Mouse (Mus musculus) kidney, embryonic 16.5 days (tissue): ENCODE results near the gene Erbb3. TPM values are rescaled to one million over a fixed set of nuclear protein-coding genes. Genes with fewer than 3 reads are reported as not detected.

ENCODE experiments used
- ATAC-seq: fragments of 200-750 bp; cut with Nextera tagmentation; 2 replicates; pipeline ENCODE4 v1.8.0; 2017; ENCODE audit warnings: moderate TSS enrichment; ENCODE audit not compliant: low FRiP score, low TSS enrichment
- H3K27ac ChIP-seq: fragments of 300-500 bp; sonication (generic); 2 replicates; pipeline ENCODE4 v1.5.1; 2014; ENCODE audit warnings: low read length
- H3K27me3 ChIP-seq: fragments of 300-500 bp; sonication (generic); 2 replicates; pipeline ENCODE4 v1.6.1; 2014; ENCODE audit warnings: low read length, control low read depth, mixed read lengths; ENCODE audit not compliant: insufficient read depth
- H3K36me3 ChIP-seq: fragments of 300-500 bp; sonication (generic); 2 replicates; pipeline ENCODE4 v1.6.1; 2014; ENCODE audit warnings: low read length, control low read depth, mixed read lengths; ENCODE audit not compliant: insufficient read depth
- H3K4me1 ChIP-seq: fragments of 300-500 bp; sonication (generic); 2 replicates; pipeline ENCODE4 v1.6.1; 2014; ENCODE audit warnings: low read length, control low read depth, mixed read lengths; ENCODE audit not compliant: insufficient read depth
- H3K4me2 ChIP-seq: fragments of 300-500 bp; sonication (generic); replicated peaks from 2 replicates; pipeline ENCODE4 v1.6.1; 2014; ENCODE audit warnings: low read depth, low read length
- H3K4me3 ChIP-seq: fragments of 300-500 bp; sonication (generic); 2 replicates; pipeline ENCODE4 v1.5.1; 2014; ENCODE audit warnings: mild to moderate bottlenecking, low read length
- H3K9ac ChIP-seq: fragments of 300-500 bp; sonication (generic); replicated peaks from 2 replicates; pipeline ENCODE4 v1.6.1; 2014; ENCODE audit warnings: low read length
- H3K9me3 ChIP-seq: fragments of 300-500 bp; sonication (generic); 2 replicates; pipeline ENCODE4 v1.6.1; 2016; ENCODE audit warnings: low read length, control low read depth
- WGBS: fragments of 180-500 bp; shearing (Covaris S2); extraction: QIAGEN DNeasy Blood & Tissue Kit; methylation state at CpG from one replicate; pipeline ENCODE4 v1.1.7; 2014; 5-methylcytosine and 5-hydroxymethylcytosine counted together
- polyA plus RNA-seq: library from polyadenylated mRNA; unstranded; fragments of >200 nt; fragmentation: Nextera tagmentation; extraction: Ambion mirVana; gene quantifications from 2 replicates; pipeline ENCODE4 v1.2.1, GENCODE M21; 2015

Erbb3 gene
- polyA plus RNA-seq, 1 experiment from 2014 or later = 11.5 TPM

- no peak overlapping the region for H3K27ac ChIP-seq
- 20% methylated on average over 6 of the region's 6 CpGs for WGBS
- H3K27me3 ChIP-seq = no peaks in the 10 kb centered on the region
- ATAC-seq = peak; percentile 31; the same call in 1 of the 2 replicates
- H3K4me3 ChIP-seq = no peak overlapping the region
- H3K9ac ChIP-seq = no peak overlapping the region
- H3K9me3 ChIP-seq = no peaks in the 10 kb centered on the region
- peaks cover 3% of the 10 kb centered on the region; the same call in 1 of the 2 replicates for H3K4me1 ChIP-seq
- peak overlapping the region; percentile 28; the same call in 1 of the 2 replicates for H3K4me2 ChIP-seq
- no peaks in the 10 kb centered on the region for H3K36me3 ChIP-seq
Measured at GRCm38 (mm10) chr10:128613154-128613440, 23.6 kb upstream of the Erbb3 start.

GRCm38 (mm10) chr10:128612433-128613153, 23.1 kb upstream of the Erbb3 start:
- 14% methylated on average over 16 of the region's 16 CpGs for WGBS

DNA sequence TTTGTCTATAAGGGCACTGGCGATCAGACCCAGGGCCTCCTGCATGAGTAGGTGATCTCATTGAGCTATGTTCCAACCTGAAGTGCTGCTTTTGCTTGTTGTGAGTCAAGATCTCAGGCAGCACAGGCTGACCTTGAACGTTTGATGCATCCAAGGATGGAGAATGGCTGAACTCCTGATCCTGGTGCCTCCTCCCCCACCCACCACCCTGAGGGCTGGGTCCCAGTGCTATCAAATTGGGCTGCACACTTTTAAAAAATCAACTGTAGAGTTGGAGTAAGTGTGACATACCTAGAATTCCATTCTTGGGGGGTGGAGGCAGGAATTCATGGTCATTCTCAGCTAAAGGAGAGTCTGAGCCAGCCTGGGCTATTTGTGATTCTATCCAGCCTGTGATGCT, 17.0 kb upstream of the Erbb3 start:
- Histone ChIP-seq H3K4me3 (no peak overlapping the region), H3K27ac (no peak overlapping the region), H3K9ac (no peak overlapping the region), H3K9me3 (no peaks in the 10 kb centered on the region), H3K4me2 (no peak overlapping the region), H3K36me3 (no peaks in the 10 kb centered on the region), H3K27me3 (no peaks in the 10 kb centered on the region), H3K4me1 (no peaks in the 10 kb centered on the region)
- ATAC-seq = no peak
- WGBS = 36% methylated on average over 2 of the region's 2 CpGs

More at GRCm38 (mm10) chr10:128612433-128613153, 23.1 kb upstream of the Erbb3 start:
- ATAC-seq = peak; percentile 54; the same call in 1 of the 2 replicates
- H3K4me3 ChIP-seq = no peak overlapping the region
- H3K27me3 ChIP-seq = no peaks in the 10 kb centered on the region
- H3K27ac ChIP-seq = no peak overlapping the region
- no peak overlapping the region for H3K9ac ChIP-seq
- peaks cover 3% of the 10 kb centered on the region; the same call in 1 of the 2 replicates for H3K4me1 ChIP-seq
- H3K4me2 ChIP-seq = peak overlapping the region; percentile 28; the same call in 1 of the 2 replicates
- no peaks in the 10 kb centered on the region for H3K36me3 ChIP-seq
- no peaks in the 10 kb centered on the region for H3K9me3 ChIP-seq

- 72% methylated on average over 4 of the region's 4 CpGs for WGBS
- H3K9me3 ChIP-seq = no peaks in the 10 kb centered on the region
Measured at GRCm38 (mm10) chr10:128602470-128603128, 13.1 kb upstream of the Erbb3 start.

DNA sequence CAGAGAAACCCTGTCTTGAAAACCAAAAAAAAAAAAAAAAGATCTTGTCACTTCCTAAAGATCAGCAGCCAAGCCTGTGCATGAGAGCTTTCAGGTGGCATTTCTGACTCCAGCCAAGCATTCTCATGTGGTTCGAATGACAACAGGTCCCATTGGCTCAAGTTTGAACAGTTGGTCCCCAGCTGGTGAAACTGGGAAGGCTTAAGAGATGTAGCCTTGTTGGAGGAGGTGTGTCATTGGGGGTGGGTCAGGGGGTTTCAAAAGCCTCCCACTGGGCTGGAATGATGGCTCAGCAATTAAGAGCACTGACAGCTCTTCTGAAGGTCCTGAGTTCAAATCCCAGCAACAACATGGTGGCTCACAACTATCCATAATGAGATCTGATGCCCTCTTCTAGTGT, 12.0 kb upstream of the Erbb3 start:
- Histone ChIP-seq H3K27me3 (no peaks in the 10 kb centered on the region), H3K4me1 (no peaks in the 10 kb centered on the region), H3K27ac (no peak overlapping the region), H3K9me3 (no peaks in the 10 kb centered on the region), H3K4me3 (no peak overlapping the region), H3K36me3 (no peaks in the 10 kb centered on the region), H3K4me2 (no peak overlapping the region), H3K9ac (no peak overlapping the region)
- no peak for ATAC-seq
- 84% methylated on average over 1 of the region's 1 CpGs for whole genome bisulfite sequencing

More at GRCm38 (mm10) chr10:128602470-128603128, 13.1 kb upstream of the Erbb3 start:
- Histone ChIP-seq H3K27ac (no peak overlapping the region), H3K4me1 (no peaks in the 10 kb centered on the region), H3K4me3 (no peak overlapping the region), H3K36me3 (no peaks in the 10 kb centered on the region), H3K27me3 (no peaks in the 10 kb centered on the region), H3K9ac (no peak overlapping the region), H3K4me2 (no peak overlapping the region)
- no peak for ATAC-seq

- no peak for ATAC-seq
- H3K9ac ChIP-seq = 0 out of 2 replicates have a peak overlapping the region, but pooled peaks have one; percentile 4
Measured at GRCm38 (mm10) chr10:128598476-128598875, 9.0 kb upstream of the Erbb3 start.

GRCm38 (mm10) chr10:128592797-128593196, 3.3 kb upstream of the Erbb3 start:
- no peaks in the 10 kb centered on the region for H3K36me3 ChIP-seq
- no peak overlapping the region for H3K4me2 ChIP-seq
- WGBS = 87% methylated on average over 5 of the region's 5 CpGs
- H3K27ac ChIP-seq = no peak overlapping the region
- no peaks in the 10 kb centered on the region for H3K9me3 ChIP-seq
- H3K4me3 ChIP-seq = no peak overlapping the region
- H3K4me1 ChIP-seq = peaks cover 7% of the 10 kb centered on the region; the same call in 1 of the 2 replicates
- no peak overlapping the region for H3K9ac ChIP-seq
- peaks cover 16% of the 10 kb centered on the region for H3K27me3 ChIP-seq
- ATAC-seq = no peak

More at GRCm38 (mm10) chr10:128598476-128598875, 9.0 kb upstream of the Erbb3 start:
- no peaks in the 10 kb centered on the region for H3K4me1 ChIP-seq
- WGBS = 13% methylated on average over 2 of the region's 2 CpGs
- no peaks in the 10 kb centered on the region for H3K9me3 ChIP-seq
- no peaks in the 10 kb centered on the region for H3K27me3 ChIP-seq
- no peak overlapping the region for H3K4me2 ChIP-seq
- no peak overlapping the region for H3K27ac ChIP-seq
- no peak overlapping the region for H3K4me3 ChIP-seq
- H3K36me3 ChIP-seq = no peaks in the 10 kb centered on the region

DNA sequence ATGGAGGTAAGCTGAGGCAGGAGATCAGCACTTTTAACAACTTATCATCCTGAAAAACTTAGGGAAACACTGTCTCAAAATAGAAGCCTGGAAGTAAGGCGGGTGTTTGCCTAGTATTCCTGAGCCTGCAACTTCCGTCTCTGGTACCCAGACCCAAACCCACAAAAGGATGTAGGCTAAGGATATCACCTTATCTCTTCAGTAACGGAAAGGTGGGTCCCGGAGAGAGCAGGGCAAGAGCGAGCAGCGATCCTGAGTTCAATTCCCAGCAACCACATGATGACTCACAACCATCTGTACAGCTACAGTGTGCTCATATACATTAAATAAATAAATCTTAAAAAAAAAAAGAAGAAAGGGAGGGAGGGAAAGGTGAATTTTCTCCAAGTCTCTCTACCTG, 2.0 kb upstream of the Erbb3 start:
- Histone ChIP-seq H3K4me2 (no peak overlapping the region), H3K36me3 (no peaks in the 10 kb centered on the region)
- WGBS = 90% methylated on average over 6 of the region's 6 CpGs

GRCm38 (mm10) chr10:128590193-128590690, 790 bp upstream of the Erbb3 start:
- H3K4me1 ChIP-seq = peaks cover 7% of the 10 kb centered on the region; the same call in 1 of the 2 replicates
- H3K27ac ChIP-seq = peak overlapping the region; percentile 94
- peak overlapping the region; percentile 71 for H3K9ac ChIP-seq
- H3K4me2 ChIP-seq = peak overlapping the region; percentile 94
- H3K9me3 ChIP-seq = no peaks in the 10 kb centered on the region
- H3K36me3 ChIP-seq = no peaks in the 10 kb centered on the region
- WGBS = under 1% methylated on average over 37 of the region's 43 CpGs
- peaks cover 19% of the 10 kb centered on the region for H3K27me3 ChIP-seq
- ATAC-seq = peak; percentile 40; the same call in 1 of the 2 replicates
- H3K4me3 ChIP-seq = peak overlapping the region; percentile 69

More for the DNA sequence above, 2.0 kb upstream of the Erbb3 start:
- Histone ChIP-seq H3K27me3 (peaks cover 19% of the 10 kb centered on the region), H3K27ac (no peak overlapping the region), H3K9me3 (no peaks in the 10 kb centered on the region), H3K9ac (no peak overlapping the region), H3K4me3 (no peak overlapping the region), H3K4me1 (peaks cover 7% of the 10 kb centered on the region; the same call in 1 of the 2 replicates)
- no peak for ATAC-seq
